Mouse (Mus musculus) limb, embryonic 14.5 days (tissue): ENCODE measurements around the gene Cirbp. TPM values are rescaled to one million over a fixed set of nuclear protein-coding genes. Genes with fewer than 3 reads are reported as not detected.
A peak's percentile ranks its signal among the peaks of the same experiment; 100 is the strongest.

Experiments
- ATAC-seq: fragments of 200-750 bp; cut with Nextera tagmentation; 2 replicates; pipeline ENCODE4 v1.8.0; 2017; ENCODE audit warnings: low read depth, moderate number of reproducible peaks, moderate TSS enrichment; ENCODE audit not compliant: low FRiP score
- DNase-seq: peaks from one replicate; pipeline ENCODE4 v3.0.0-alpha.2; 2015; ENCODE audit warnings: low spot score
- H3K27ac ChIP-seq: fragments of 300-500 bp; sonication (generic); replicated peaks from 2 replicates; pipeline ENCODE4 v1.5.1; 2014; ENCODE audit warnings: low read depth, mild to moderate bottlenecking, low read length, moderate library complexity, mixed read lengths
- H3K27me3 ChIP-seq: fragments of 300-500 bp; sonication (generic); 2 replicates; pipeline ENCODE4 v1.6.1; 2014; ENCODE audit warnings: low read length, mixed read lengths; ENCODE audit not compliant: control insufficient read depth, insufficient read depth
- H3K36me3 ChIP-seq: fragments of 300-500 bp; sonication (generic); 2 replicates; pipeline ENCODE4 v1.6.1; 2014; ENCODE audit warnings: mild to moderate bottlenecking, low read length, moderate library complexity, mixed read lengths; ENCODE audit not compliant: control insufficient read depth, insufficient read depth
- H3K4me1 ChIP-seq: fragments of 300-500 bp; sonication (generic); 2 replicates; pipeline ENCODE4 v1.6.1; 2014; ENCODE audit warnings: antibody characterized with exemption, low read length, mixed read lengths; ENCODE audit not compliant: control insufficient read depth, insufficient read depth
- H3K4me2 ChIP-seq: fragments of 300-500 bp; sonication (generic); replicated peaks from 2 replicates; pipeline ENCODE4 v1.6.1; 2014; ENCODE audit warnings: low read depth, mild to moderate bottlenecking, low read length, moderate library complexity; ENCODE audit not compliant: severe bottlenecking
- H3K4me3 ChIP-seq: fragments of 300-500 bp; sonication (generic); replicated peaks from 2 replicates; pipeline ENCODE4 v1.5.1; 2014; ENCODE audit warnings: low read length
- H3K9ac ChIP-seq: fragments of 300-500 bp; sonication (generic); 2 replicates; pipeline ENCODE4 v1.6.1; 2014; ENCODE audit warnings: mild to moderate bottlenecking, low read depth, low read length, moderate library complexity; ENCODE audit not compliant: severe bottlenecking
- H3K9me3 ChIP-seq: fragments of 300-500 bp; sonication (generic); 2 replicates; pipeline ENCODE4 v1.6.1; 2016; ENCODE audit warnings: low read length; ENCODE audit not compliant: control insufficient read depth
- POLR2A ChIP-seq: fragments of 200-500 bp; IDR thresholded peaks from 2 replicates; pipeline ENCODE4 v1.8.0; 2012; ENCODE audit warnings: inconsistent platforms, mild to moderate bottlenecking, moderate library complexity, borderline replicate concordance; ENCODE audit not compliant: insufficient read depth, insufficient read length; ENCODE audit errors: extremely low read depth
- WGBS: fragments of 180-500 bp; shearing (Covaris S2); extraction: QIAGEN DNeasy Blood & Tissue Kit; methylation state at CpG from one replicate; pipeline ENCODE4 v1.1.7; 2014; 5-methylcytosine and 5-hydroxymethylcytosine counted together
- polyA plus RNA-seq, 2 experiments: library from polyadenylated mRNA; depleted of rRNA in 1 of 2; stranded (reverse) in 1 of 2; unstranded in 1 of 2; fragments of >200 nt; fragmentation: Nextera tagmentation in 1 of 2; extraction: Ambion mirVana in 1 of 2; gene quantifications; 2 replicates each; pipeline versions ENCODE4 v1.2.1 to v1.2.3; 2012 to 2014

Cirbp gene
- polyA plus RNA-seq, 2 experiments = 101 to 289 TPM

GRCm38 (mm10) chr10:80159561-80160454, 6.0 kb upstream of the Cirbp start:
- Histone ChIP-seq H3K27me3 (no peaks in the 10 kb centered on the region), H3K9me3 (no peaks in the 10 kb centered on the region), H3K4me3 (peak overlapping the region; percentile 43), H3K9ac (peak overlapping the region; percentile 35; the same call in 1 of the 2 replicates), H3K4me1 (peaks cover 61% of the 10 kb centered on the region), H3K27ac (peak overlapping the region; percentile 87), H3K36me3 (peaks cover 32% of the 10 kb centered on the region), H3K4me2 (peak overlapping the region; percentile 81)
- 0% methylated on average over 47 of the region's 55 CpGs for WGBS
- no peak for TF ChIP-seq POLR2A
- peak; percentile 84 for ATAC-seq
- peak; percentile 99 for DNase-seq

GRCm38 (mm10) chr10:80160455-80161371, 5.1 kb upstream of the Cirbp start:
- Histone ChIP-seq H3K9me3 (no peaks in the 10 kb centered on the region), H3K9ac (peak overlapping the region; percentile 36), H3K27ac (peak overlapping the region; percentile 87), H3K4me3 (peak overlapping the region; percentile 43), H3K36me3 (peaks cover 23% of the 10 kb centered on the region), H3K4me2 (peak overlapping the region; percentile 81), H3K27me3 (no peaks in the 10 kb centered on the region), H3K4me1 (peaks cover 68% of the 10 kb centered on the region)
- DNase-seq (peak; percentile 69), ATAC-seq (no peak)
- TF ChIP-seq POLR2A = no peak
- 3% methylated on average over 32 of the region's 33 CpGs for WGBS

- H3K4me1 ChIP-seq = peaks cover 67% of the 10 kb centered on the region
- no peak for TF ChIP-seq POLR2A
- WGBS = 11% methylated on average over 7 of the region's 7 CpGs
- DNase-seq (peak; percentile 63), ATAC-seq (peak; percentile 16)
- H3K27ac ChIP-seq = peak overlapping the region; percentile 87
- no peaks in the 10 kb centered on the region for H3K27me3 ChIP-seq
- H3K4me3 ChIP-seq = peak overlapping the region; percentile 43
- H3K4me2 ChIP-seq = peak overlapping the region; percentile 81
- peak overlapping the region; percentile 36; the same call in 1 of the 2 replicates for H3K9ac ChIP-seq
- H3K36me3 ChIP-seq = peaks cover 13% of the 10 kb centered on the region
- no peaks in the 10 kb centered on the region for H3K9me3 ChIP-seq
Observed at GRCm38 (mm10) chr10:80161522-80162242, 4.1 kb upstream of the Cirbp start.

- no peak for TF ChIP-seq POLR2A
- Histone ChIP-seq H3K36me3 (peaks cover 8% of the 10 kb centered on the region), H3K9ac (no peak overlapping the region), H3K4me1 (peaks cover 68% of the 10 kb centered on the region), H3K27ac (peak overlapping the region; percentile 87; the same call in 1 of the 2 replicates), H3K4me2 (peak overlapping the region; percentile 81), H3K4me3 (no peak overlapping the region), H3K9me3 (no peaks in the 10 kb centered on the region), H3K27me3 (no peaks in the 10 kb centered on the region)
- DNase-seq (no peak), ATAC-seq (no peak)
- 77% methylated on average over 3 of the region's 3 CpGs for WGBS
Observed at GRCm38 (mm10) chr10:80162243-80162608, 3.6 kb upstream of the Cirbp start.
